Mouse (Mus musculus): ENCODE data around the gene Ppm1b. TPM values are rescaled to one million over a fixed set of nuclear protein-coding genes. Genes with fewer than 3 reads are reported as not detected.

The Ppm1b gene
- total RNA-seq, 2 experiments from 2014 or later = 41.4 to 46.0 TPM

DNA sequence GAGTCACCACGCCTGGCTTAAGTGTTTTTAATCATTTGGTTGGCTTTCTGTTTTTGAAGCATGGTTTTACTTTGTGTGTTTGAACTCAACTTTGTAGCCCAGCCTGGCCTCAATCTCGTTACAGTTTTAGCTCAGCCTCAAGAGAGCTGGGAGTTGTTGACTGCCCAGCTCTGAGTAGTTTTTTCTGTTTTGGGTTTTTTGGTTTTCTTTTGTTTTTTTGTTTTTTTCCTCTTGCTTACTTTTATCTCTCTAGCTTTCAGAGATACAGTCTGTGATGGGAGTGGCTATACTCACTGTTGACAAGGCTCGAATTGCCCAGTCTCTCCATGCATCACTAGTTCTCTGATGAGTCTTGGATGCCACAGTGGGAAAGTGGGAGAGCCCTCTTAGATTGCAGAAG lies 63.8 kb downstream of the Ppm1b start:
- no peak for ATAC-seq (ENCODE audit: poor library complexity, severe bottlenecking)

DNA sequence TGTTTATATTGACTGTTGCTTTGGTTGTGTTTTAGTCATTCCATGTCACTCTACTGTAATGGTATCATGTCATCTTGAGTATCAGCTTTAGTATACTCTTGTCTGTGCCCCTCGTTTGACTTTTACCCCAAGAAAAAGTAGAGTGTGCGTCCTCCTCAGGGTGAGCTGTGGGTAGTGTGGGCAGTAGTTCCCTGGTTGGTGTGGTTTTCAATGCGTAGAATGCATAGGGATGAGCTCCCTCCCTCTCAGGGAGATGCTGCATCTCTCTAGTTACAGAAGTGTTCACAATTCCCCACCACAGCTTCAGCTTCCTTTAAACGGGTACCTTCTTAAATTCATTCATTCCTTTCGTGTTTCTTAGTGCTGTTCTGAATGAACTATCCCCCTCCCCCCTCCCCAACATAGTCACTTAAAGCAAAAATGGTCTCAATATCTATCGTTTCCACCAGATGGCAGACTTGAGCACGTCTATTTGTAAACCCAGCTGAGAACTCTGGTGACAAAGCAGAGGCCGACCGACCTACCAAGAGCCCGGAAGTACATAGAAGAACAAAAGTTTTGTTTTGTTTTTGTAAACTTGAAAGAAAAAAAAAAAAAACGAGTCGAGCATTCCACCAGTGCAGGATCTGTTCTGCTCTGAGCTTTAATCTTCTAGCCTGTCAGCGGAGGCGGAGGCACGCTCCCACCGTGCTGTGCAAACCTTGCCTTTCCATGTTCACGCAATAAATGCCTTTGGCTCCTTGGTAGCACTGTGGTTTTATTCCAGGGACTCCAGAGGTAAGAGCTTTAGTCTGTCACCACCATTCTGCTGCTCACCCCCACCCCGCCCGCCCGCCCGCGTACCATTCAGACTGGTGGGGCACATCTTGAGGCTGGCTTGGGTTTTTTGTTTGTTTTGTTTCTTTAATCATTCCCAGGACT lies 67.0 kb downstream of the Ppm1b start:
- ATAC-seq (ENCODE audit: poor library complexity, severe bottlenecking) = peak; percentile 75

DNA sequence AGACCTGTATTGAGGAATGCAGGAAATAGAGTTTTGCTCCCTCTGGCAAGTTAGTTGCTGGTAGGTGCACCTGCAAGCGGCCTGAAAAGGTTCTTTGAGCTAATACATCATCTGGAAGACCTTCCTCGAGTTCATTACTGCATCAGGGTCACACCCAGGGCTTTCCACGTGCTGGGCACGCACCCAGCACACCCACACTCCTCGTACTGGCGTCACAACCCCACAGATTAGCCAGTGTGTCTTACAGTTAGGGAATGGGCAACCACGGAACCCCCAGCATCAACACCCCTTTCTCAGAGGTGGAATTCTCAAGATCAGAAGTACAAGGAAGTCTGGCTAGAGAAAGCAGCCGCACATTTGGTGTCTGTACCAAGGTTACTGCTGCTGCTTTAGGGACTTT lies 67.7 kb downstream of the Ppm1b start:
- ATAC-seq (ENCODE audit: poor library complexity, severe bottlenecking) = no peak

- no peak for ATAC-seq (ENCODE audit: poor library complexity, severe bottlenecking)
These were observed 68.6 kb downstream of the Ppm1b start for GRCm38 (mm10) chr17:85025151-85025550.

- ATAC-seq (ENCODE audit: poor library complexity, severe bottlenecking) = no peak
These were observed 69.9 kb downstream of the Ppm1b start for GRCm38 (mm10) chr17:85026436-85026835.

DNA sequence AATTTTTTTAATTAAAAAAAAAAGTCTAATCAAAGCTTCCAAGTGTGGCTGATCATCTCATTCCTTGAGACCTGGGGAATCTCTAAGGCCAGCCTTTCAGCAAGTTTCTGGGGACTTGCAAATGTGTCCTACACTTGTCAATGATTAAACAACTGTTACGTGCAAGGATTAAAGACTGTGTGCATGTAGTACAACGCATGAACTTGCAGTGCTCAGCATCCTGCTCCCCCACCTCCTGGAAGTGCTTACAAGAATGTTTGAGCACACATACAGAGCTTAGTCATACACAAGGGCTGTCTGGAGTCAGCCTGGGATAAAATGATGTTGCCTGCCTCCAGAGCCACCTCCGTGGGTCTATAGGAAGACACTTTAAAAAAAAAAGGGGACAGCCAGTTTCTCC lies 70.7 kb downstream of the Ppm1b start:
- ATAC-seq (ENCODE audit: poor library complexity, severe bottlenecking) = no peak

DNA sequence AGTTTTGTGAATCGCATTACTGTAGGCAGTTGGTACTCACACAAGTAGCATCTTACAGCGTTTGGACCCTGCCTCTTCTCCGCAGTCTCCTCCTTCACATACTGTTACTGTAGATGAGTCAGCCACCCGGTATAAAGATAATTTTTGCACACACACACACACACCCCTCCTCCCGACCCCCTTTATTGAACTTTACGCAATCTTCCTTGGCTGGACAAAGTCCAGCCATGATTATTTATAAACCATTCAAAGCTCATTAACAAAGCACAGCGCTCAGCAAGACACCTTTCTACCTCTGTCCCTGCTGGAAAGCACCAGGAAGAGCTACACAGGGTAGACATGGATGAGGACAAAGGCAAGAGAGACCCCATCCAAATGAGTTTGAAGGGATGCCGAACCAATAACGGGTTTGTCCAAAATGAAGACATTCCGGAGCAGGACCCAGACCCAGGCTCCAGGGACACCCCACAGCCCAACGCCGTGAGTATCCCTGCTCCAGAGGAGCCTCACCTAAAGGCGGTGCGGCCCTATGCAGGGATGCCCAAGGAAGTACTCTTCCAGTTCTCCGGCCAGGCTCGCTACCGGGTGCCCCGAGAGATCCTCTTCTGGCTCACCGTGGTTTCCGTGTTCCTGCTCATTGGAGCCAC lies 71.7 kb downstream of the Ppm1b start, which contains the start of gene Slc3a1:
TSS of gene Slc3a1 (plus strand) at position 284 of the 647 bp plus-strand sequence.
- ATAC-seq (ENCODE audit: poor library complexity, severe bottlenecking) = no peak

- ATAC-seq (ENCODE audit: poor library complexity, severe bottlenecking) = no peak
These were observed 72.3 kb downstream of the Ppm1b start for GRCm38 (mm10) chr17:85028797-85029196.

DNA sequence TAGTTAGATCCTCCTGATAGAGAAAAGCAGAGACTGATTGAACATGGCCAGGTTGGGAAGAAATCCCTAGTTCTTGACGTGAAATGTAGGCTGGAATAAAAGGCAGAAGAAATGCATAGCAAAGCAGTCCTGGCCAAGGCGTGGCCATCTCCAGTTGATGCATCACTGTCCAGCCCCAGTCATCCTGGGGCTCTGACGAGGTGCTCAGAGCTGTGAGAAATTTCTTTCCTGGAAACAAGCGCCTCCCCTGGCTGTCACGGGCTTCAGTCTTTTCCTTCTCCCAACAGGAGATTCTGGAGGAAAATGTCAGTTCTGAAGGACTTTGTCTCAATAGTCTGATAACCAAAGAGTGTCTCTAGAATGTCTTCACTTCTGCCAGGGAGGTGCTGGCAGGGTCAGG lies 74.1 kb downstream of the Ppm1b start:
- ATAC-seq (ENCODE audit: poor library complexity, severe bottlenecking) = no peak

GRCm38 (mm10) chr17:85033087-85033486 lies 76.5 kb downstream of the Ppm1b start:
- ATAC-seq (ENCODE audit: poor library complexity, severe bottlenecking) = no peak

DNA sequence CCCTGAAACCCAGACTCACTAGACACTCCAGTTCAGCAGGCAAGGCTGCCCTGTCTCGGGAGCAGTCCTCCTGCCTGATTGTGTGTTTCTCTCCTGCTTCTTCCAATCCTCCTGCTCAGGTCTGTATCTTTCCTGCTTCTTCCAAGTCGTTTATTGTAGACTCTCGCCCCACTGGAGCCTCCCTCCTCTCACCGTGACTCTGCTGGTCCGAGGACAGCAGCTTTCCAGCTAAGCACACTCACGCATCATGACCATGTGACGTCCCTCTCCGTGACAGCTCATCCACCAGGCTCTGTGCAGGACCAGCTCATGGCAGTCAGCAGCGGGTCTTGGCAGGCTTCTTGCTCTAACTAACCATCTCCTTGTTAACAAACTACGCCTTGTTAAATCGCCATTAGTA lies 77.5 kb downstream of the Ppm1b start:
- ATAC-seq (ENCODE audit: poor library complexity, severe bottlenecking) = no peak

DNA sequence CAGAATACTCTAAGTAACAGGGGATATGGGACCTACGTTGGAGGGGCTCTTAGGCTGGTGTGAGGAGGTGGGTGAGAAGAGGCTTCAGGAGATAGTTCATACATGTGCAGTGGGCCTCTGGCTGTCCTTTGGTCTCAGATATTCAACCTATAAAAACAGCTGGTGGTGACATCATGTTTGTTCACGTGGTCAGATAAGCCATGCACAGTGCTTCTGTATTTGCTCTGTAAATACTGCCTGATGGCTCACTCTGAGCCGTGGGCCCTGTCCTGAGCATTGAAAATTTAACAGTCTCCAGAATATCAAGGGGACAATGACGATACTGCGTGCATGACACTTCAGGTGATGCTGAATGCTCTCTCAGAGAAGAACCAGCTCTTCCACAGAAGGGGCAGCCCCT lies 81.3 kb downstream of the Ppm1b start:
- no peak for ATAC-seq (ENCODE audit: poor library complexity, severe bottlenecking)

DNA sequence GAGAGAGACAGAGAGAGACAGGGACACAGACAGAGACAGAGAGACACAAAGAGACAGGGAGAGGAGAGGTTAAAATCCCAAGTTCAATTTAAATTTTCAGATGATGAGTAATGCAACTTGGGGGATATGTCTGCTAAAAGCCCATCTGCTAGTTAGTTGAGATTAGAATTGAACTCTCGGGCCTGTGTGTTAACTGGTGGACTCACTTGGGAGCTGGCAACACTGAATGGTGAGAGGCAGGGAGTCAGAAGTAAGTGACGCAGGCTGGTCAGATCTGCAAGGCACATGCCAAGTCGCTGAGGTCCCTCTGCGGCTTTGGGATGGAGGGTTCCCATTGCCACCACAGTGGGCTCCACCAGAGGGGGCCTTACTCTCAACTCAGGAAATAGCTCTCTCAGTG lies 81.8 kb downstream of the Ppm1b start:
- ATAC-seq (ENCODE audit: poor library complexity, severe bottlenecking) = no peak

- ATAC-seq (ENCODE audit: poor library complexity, severe bottlenecking) = no peak
These were observed 82.2 kb downstream of the Ppm1b start for GRCm38 (mm10) chr17:85038761-85039160.

DNA sequence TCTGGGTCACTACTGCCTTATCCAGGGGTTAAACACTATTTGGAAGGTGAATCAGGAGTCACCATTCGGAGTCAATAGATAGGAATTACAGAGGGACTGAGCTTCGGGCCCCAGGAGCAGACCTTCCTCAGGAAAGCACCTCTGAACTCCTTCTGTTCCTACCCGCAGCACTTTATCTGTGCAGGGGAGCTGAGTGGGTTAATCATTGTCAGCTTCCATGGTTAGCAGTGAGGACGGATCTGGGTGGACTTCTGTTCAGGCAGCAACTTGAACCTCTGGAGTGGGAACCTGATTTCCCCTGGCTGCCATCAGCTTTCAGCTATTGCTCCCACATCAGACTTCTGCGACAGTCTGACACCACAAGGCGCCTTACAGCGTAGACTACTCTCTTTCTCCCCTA lies 84.4 kb downstream of the Ppm1b start:
- no peak for ATAC-seq (ENCODE audit: poor library complexity, severe bottlenecking)

DNA sequence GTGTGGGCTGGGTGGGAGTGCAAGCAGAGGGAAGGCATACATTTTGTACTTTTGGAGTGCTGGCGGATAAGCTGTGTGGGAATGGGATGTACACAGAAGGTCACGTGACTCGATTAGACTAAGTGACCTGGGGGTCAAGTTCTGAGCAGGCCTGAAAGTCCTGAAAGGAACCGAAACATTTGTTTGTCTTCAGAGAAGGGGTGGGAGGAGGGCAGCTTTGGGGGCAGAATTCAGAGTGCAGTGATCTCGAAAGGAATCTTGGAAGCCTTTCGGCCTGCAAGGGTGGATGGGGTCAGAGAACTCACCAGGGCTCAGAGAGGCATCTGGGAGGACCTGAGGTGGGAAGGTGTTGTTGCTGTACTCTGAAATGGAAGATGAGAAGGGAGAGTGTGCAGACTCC lies 85.9 kb downstream of the Ppm1b start:
- no peak for ATAC-seq (ENCODE audit: poor library complexity, severe bottlenecking)

- no peak for ATAC-seq (ENCODE audit: poor library complexity, severe bottlenecking)
These were observed 86.9 kb downstream of the Ppm1b start for GRCm38 (mm10) chr17:85043404-85043816.

- ATAC-seq (ENCODE audit: poor library complexity, severe bottlenecking) = no peak
These were observed 87.9 kb downstream of the Ppm1b start for GRCm38 (mm10) chr17:85044466-85044865.

- ATAC-seq (ENCODE audit: poor library complexity, severe bottlenecking) = no peak
These were observed 88.6 kb downstream of the Ppm1b start for GRCm38 (mm10) chr17:85045160-85045559.

DNA sequence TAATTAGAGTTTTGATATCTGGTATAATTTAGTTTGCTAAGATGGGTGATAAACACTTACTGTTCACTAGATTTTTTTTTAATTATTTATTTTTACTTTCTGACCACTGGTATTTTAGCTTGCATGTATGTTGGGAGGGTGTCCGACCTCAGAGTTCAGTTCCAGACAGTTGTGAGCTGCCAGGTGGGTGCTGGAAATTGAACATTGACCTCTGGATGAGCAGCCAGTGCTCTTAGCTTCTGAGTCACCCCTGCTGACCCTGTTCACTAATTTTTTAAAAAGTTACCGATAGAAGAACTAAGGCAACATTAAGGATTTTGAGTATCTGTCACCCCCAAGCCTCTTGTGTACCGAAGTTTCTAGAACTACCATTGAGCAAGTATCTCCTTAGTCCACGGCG lies 91.8 kb downstream of the Ppm1b start:
- ATAC-seq (ENCODE audit: poor library complexity, severe bottlenecking) = no peak

DNA sequence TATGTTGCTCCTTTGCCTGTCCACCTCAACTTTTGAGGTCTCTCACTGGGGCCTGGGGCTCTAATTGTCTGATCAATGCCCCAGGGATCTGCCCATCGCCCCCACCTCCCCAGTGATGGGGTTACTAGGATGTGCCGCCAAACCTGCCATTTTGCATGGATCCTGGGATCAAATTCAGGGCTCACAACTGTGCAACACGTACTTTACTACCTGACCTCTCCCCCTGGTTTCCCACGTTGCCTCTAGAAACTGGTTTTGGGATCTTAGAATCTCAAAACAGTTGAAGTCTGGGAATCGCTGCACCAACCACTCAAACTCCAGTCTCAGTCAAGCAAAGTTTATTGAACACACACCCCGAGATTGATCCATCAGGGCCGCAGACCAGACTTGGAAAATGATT lies 101.7 kb downstream of the Ppm1b start:
- ATAC-seq (ENCODE audit: poor library complexity, severe bottlenecking) = no peak

DNA sequence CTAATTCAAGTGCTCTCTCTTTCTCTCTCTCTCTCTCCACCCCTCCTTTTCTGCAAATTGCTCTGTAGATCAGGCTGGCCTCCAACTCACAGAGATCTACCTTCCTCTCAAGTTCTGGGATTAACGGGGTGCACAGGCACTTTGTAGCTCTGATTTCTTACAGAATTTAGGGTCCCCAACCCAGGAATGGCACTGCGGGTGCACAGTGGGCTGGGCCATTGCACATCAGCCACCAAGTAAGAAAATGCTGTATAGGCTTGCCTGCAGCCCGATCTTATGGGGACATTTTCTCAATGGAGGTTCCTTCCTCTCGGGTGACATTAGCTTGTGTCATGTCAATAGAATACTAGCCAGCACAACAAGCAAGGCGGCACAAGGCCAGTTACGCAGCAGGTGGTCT lies 102.6 kb downstream of the Ppm1b start:
- ATAC-seq (ENCODE audit: poor library complexity, severe bottlenecking) = no peak

All from megakaryocyte, adult 5-6 weeks (primary cell).